Mouse (Mus musculus): Measurements from ENCODE around the gene Ankrd13d.

- TF ChIP-seq CTCF (IDR thresholded peaks at IDR 0.05; ENCODE audit: insufficient read depth, low read length) (no peak), POLR2A (IDR thresholded peaks at IDR 0.05; ENCODE audit: borderline replicate concordance, extremely low read depth, low read depth, low read length) (no peak)
Observed at GRCm38 (mm10) chr19:4228891-4229290, 54.0 kb downstream of the Ankrd13d start.
